Mouse (Mus musculus) liver, embryonic 14.5 days (tissue): Measurements from ENCODE around the gene Hexim2.

Experiments
- CTCF ChIP-seq: IDR thresholded peaks from 2 replicates; pipeline ENCODE4 v1.5.1; 2016; ENCODE audit warnings: antibody characterized with exemption, low read depth, control low read depth
- EP300 ChIP-seq: IDR thresholded peaks from 2 replicates; pipeline ENCODE4 v1.6.1; 2016; ENCODE audit warnings: antibody characterized with exemption, low read depth

DNA sequence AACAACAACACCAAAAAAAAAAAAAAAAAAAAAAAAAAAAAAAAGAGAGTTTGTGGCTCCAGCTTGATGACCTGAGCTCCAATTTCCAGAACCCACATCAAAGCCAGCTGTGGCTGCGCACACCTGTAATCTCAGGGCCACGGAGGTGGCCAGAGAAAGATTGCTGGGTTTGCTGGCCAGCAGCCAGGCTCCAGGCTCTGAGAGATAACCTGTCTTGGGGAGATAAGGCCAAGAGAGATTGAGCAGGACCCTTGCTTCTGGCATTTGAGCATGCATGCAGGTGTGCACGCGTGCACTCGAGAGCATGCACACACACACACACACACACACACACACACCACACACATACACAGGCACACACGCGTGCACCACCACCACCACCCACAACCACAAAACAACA lies 38.9 kb upstream of the Hexim2 start:
- TF ChIP-seq CTCF = no peak
- TF ChIP-seq EP300 = no peak
